Mouse (Mus musculus) CH12.LX (cell line): ENCODE measurements around the gene Trappc2l. TPM values are rescaled to one million over a fixed set of nuclear protein-coding genes. Genes with fewer than 3 reads are reported as not detected.

Source experiments
- DNase-seq: peaks from one replicate; pipeline ENCODE4 v3.0.0-alpha.2; 2013; ENCODE audit errors: extremely low read depth
- H3K27ac ChIP-seq: 2 replicates; pipeline ENCODE4 v1.5.1; 2012; ENCODE audit warnings: low read depth, mild to moderate bottlenecking, control low read depth, moderate library complexity; ENCODE audit not compliant: insufficient read depth
- H3K27me3 ChIP-seq: replicated peaks from 2 replicates; pipeline ENCODE3; 2012; ENCODE audit warnings: inconsistent platforms
- H3K36me3 ChIP-seq, 2 experiments: replicated peaks in 1 of 2; 2 replicates each; pipeline versions ENCODE3 to v1.6.1; 2012; ENCODE audit warnings: inconsistent platforms in 1 of 2, low read length in 1 of 2, mild to moderate bottlenecking in 1 of 2, mixed read lengths in 1 of 2, moderate library complexity in 1 of 2; ENCODE audit not compliant: control insufficient read depth in 1 of 2, insufficient read depth in 1 of 2
- H3K4me1 ChIP-seq, 2 experiments: 2 replicates each; pipeline ENCODE4 v1.6.1; 2012; ENCODE audit warnings: inconsistent platforms in 1 of 2, moderate library complexity in 1 of 2; ENCODE audit not compliant: insufficient read depth in 2 of 2, control insufficient read depth in 1 of 2
- H3K4me2 ChIP-seq: 2 replicates; pipeline ENCODE4 v1.6.1; 2012; ENCODE audit warnings: low read depth, mild to moderate bottlenecking, control low read depth; ENCODE audit not compliant: poor library complexity, insufficient read depth, severe bottlenecking
- H3K4me3 ChIP-seq, 3 experiments: fragments of 150-350 bp in 1 of 3; sonication (generic) in 1 of 3; replicated peaks in 1 of 3; 2 replicates each; pipeline versions ENCODE3 to v1.5.1; 2011 to 2012; ENCODE audit warnings: low read depth in 2 of 3, low read length in 2 of 3, mild to moderate bottlenecking in 2 of 3, moderate library complexity in 2 of 3, control low read depth in 1 of 3, improper control_type of control experiment in 1 of 3, inconsistent platforms in 1 of 3, mixed read lengths in 1 of 3; ENCODE audit not compliant: poor library complexity in 1 of 3
- H3K79me2 ChIP-seq: replicated peaks from 2 replicates; pipeline ENCODE4 v1.6.1; 2012; ENCODE audit warnings: mild to moderate bottlenecking, moderate library complexity; ENCODE audit not compliant: control insufficient read depth, poor library complexity, insufficient read depth, severe bottlenecking; ENCODE audit errors: extremely low read depth
- H3K9ac ChIP-seq: 2 replicates; pipeline ENCODE4 v1.6.1; 2012; ENCODE audit warnings: low read depth, mild to moderate bottlenecking, control low read depth, moderate library complexity; ENCODE audit not compliant: insufficient read depth
- H3K9me3 ChIP-seq: replicated peaks from 2 replicates; pipeline ENCODE3; 2012; ENCODE audit warnings: low read length, inconsistent platforms, mixed read lengths
- CHD2 ChIP-seq: IDR thresholded peaks from 2 replicates; pipeline ENCODE4 v1.6.1; 2011; ENCODE audit warnings: low read length, improper control_type of control experiment
- E2F4 ChIP-seq: IDR thresholded peaks from 2 replicates; pipeline ENCODE4 v1.6.1; 2011; ENCODE audit warnings: low read depth, low read length, improper control_type of control experiment; ENCODE audit not compliant: insufficient replicate concordance
- ELF1 ChIP-seq: IDR thresholded peaks from 2 replicates; pipeline ENCODE4 v1.6.1; 2014; ENCODE audit warnings: low read depth, mild to moderate bottlenecking, inconsistent platforms, low read length, improper control_type of control experiment
- EP300 ChIP-seq: IDR thresholded peaks from 2 replicates; pipeline ENCODE4 v1.6.1; 2011; ENCODE audit warnings: low read length, improper control_type of control experiment
- ETS1 ChIP-seq: conservative IDR thresholded peaks from 2 replicates; pipeline ENCODE4 v1.6.1; 2012; ENCODE audit warnings: low read depth, mild to moderate bottlenecking, inconsistent platforms, low read length, improper control_type of control experiment, moderate library complexity
- HCFC1 ChIP-seq: IDR thresholded peaks from 2 replicates; pipeline ENCODE4 v1.6.1; 2012; ENCODE audit warnings: low read depth, mild to moderate bottlenecking, inconsistent platforms, low read length, improper control_type of control experiment
- JUN ChIP-seq: IDR thresholded peaks from 2 replicates; pipeline ENCODE4 v1.6.1; 2011; ENCODE audit warnings: low read depth, mild to moderate bottlenecking, low read length, improper control_type of control experiment, moderate library complexity; ENCODE audit not compliant: insufficient read depth
- MAX ChIP-seq: IDR thresholded peaks from 2 replicates; pipeline ENCODE4 v1.6.1; 2011; ENCODE audit warnings: low read length, improper control_type of control experiment
- MAZ ChIP-seq: IDR thresholded peaks from 2 replicates; pipeline ENCODE4 v1.6.1; 2012; ENCODE audit warnings: low read depth, mild to moderate bottlenecking, inconsistent platforms, low read length, improper control_type of control experiment, moderate library complexity
- MEF2A ChIP-seq: IDR thresholded peaks from 2 replicates; pipeline ENCODE4 v1.6.1; 2014; ENCODE audit warnings: low read depth, mild to moderate bottlenecking, inconsistent platforms, low read length, improper control_type of control experiment, borderline replicate concordance
- MXI1 ChIP-seq: IDR thresholded peaks from 2 replicates; pipeline ENCODE4 v1.6.1; 2011; ENCODE audit warnings: mild to moderate bottlenecking, low read depth, low read length, improper control_type of control experiment
- NRF1 ChIP-seq: IDR thresholded peaks from 2 replicates; pipeline ENCODE4 v1.6.1; 2014; ENCODE audit warnings: low read depth, mild to moderate bottlenecking, inconsistent platforms, low read length, improper control_type of control experiment, moderate library complexity
- POLR2A ChIP-seq: IDR thresholded peaks from 2 replicates; pipeline ENCODE4 v1.6.1; 2011; ENCODE audit warnings: low read depth, mild to moderate bottlenecking, improper control_type of control experiment, low read length
- POLR2AphosphoS2 ChIP-seq: IDR thresholded peaks from 2 replicates; pipeline ENCODE4 v1.6.1; 2011; ENCODE audit warnings: low read depth, low read length, improper control_type of control experiment
- RAD21 ChIP-seq: IDR thresholded peaks from 2 replicates; pipeline ENCODE4 v1.6.1; 2011; ENCODE audit warnings: low read depth, mild to moderate bottlenecking, low read length, improper control_type of control experiment, moderate library complexity
- RCOR1 ChIP-seq: conservative IDR thresholded peaks from 2 replicates; pipeline ENCODE4 v1.6.1; 2012; ENCODE audit warnings: low read depth, mild to moderate bottlenecking, inconsistent platforms, low read length, improper control_type of control experiment
- TBP ChIP-seq: conservative IDR thresholded peaks from 2 replicates; pipeline ENCODE4 v1.6.1; 2011; ENCODE audit warnings: low read depth, low read length, improper control_type of control experiment
- TCF12 ChIP-seq: IDR thresholded peaks from 2 replicates; pipeline ENCODE4 v1.6.1; 2014; ENCODE audit warnings: low read depth, mild to moderate bottlenecking, inconsistent platforms, low read length, improper control_type of control experiment
- UBTF ChIP-seq: IDR thresholded peaks from 2 replicates; pipeline ENCODE4 v1.6.1; 2012; ENCODE audit warnings: low read depth, mild to moderate bottlenecking, inconsistent platforms, low read length, improper control_type of control experiment, moderate library complexity
- USF2 ChIP-seq: conservative IDR thresholded peaks from 2 replicates; pipeline ENCODE4 v1.6.1; 2011; ENCODE audit warnings: low read depth, low read length, improper control_type of control experiment
- ZKSCAN1 ChIP-seq: IDR thresholded peaks from 2 replicates; pipeline ENCODE4 v1.6.1; 2012; ENCODE audit warnings: low read depth, inconsistent platforms, low read length, improper control_type of control experiment, borderline replicate concordance
- ZMIZ1 ChIP-seq: IDR thresholded peaks from 2 replicates; pipeline ENCODE4 v1.6.1; 2012; ENCODE audit warnings: low read depth, mild to moderate bottlenecking, inconsistent platforms, low read length, improper control_type of control experiment
- dilution Hi-C: fragments of 300-500 bp; cut with MboI; formaldehyde crosslinking; loops from 2 replicates; pipeline ENCODE4 v1.14.3; 2020; ENCODE audit warnings: low sequenced_read_pairs; ENCODE audit not compliant: extremely low pct_unique_long_range_greater_than_20kb, extremely low pct_ligation_motif_present
- in situ Hi-C: fragments of 300-500 bp; cut with MboI; formaldehyde crosslinking; loops from 3 replicates; pipeline ENCODE4 v1.14.3; 2019; ENCODE audit warnings: low sequenced_read_pairs, low pct_ligation_motif_present, low pct_unique_long_range_greater_than_20kb, mixed read lengths
- polyA plus RNA-seq: library from polyadenylated mRNA; unstranded; fragments of >175 nt; gene quantifications from 2 replicates; pipeline ENCODE4 v1.2.1, GENCODE M21; 2012; ENCODE audit warnings: low read depth; ENCODE audit not compliant: insufficient read length
- total RNA-seq, 2 experiments: library from RNA; depleted of rRNA; stranded (reverse); fragments of 300-350 nt in 1 of 2; fragments of >200 nt in 1 of 2; gene quantifications; 2 replicates each; pipeline ENCODE4 v1.2.3; 2012 to 2014

The Trappc2l gene
- total and polyA plus RNA-seq, 3 experiments, result 15.7 to 67.0 (median 36.0) TPM

DNA sequence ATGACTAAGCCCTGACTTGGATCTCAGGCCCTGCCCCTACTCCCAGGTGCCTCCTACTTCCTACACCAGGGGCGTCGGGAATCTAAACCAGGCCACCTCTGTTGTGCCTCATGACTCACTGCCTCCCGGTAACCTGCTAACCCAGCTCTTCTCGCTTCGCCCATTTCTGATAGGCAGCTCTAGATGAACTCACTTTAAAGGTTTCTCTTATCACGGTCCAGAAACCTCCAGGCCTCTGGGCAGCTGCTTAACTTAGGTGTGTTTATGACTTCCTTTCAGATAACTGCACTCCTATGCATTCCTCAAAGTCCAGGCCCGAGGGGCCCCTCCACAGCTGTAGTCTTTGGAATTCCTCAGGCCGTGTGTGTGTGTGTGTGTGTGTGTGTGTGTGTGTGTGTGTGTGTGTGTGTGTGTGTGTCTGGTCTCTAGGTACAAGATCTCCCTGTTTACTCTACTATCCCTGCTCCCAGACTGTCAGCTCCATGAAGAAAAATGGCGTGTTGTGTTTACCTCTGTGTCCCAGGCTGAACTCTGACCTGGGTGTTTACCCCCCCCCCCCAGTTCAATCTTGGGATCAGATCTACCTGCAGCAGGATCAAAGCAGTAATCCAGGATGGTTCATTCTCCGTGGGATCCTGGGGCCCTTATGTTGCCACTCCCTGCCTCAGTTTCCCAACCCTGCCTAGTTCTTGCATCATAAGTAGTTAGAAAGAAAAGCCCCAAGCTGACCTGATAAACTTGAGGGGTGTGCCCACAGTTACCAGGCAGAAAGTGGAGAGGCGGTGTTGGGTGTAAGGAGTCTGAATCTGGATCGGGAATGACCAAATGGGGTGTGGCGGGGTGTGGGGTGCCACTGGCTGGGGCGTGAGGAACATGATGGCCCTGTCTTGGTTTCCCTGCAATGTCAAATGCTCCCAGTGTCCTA lies 24.7 kb downstream of the Trappc2l start:
- peaks cover 85 to 94% of the 10 kb centered on the region in 2 experiments for H3K36me3 ChIP-seq
- H3K27ac ChIP-seq, result no peak overlapping the region
- DNase-seq, result no peak

GRCm38 (mm10) chr8:122636803-122637175 lies 25.3 kb downstream of the Trappc2l start:
- no peak overlapping the region for H3K4me3 ChIP-seq
- H3K9ac ChIP-seq, result no peak overlapping the region
- no peak for TF ChIP-seq TCF12
- TF ChIP-seq ZMIZ1, result no peak
- no peak for TF ChIP-seq POLR2A
- no peak for TF ChIP-seq RAD21
- no peak for TF ChIP-seq MAZ
- no peak for TF ChIP-seq E2F4
- no peak for TF ChIP-seq POLR2AphosphoS2
- no peak for TF ChIP-seq UBTF
- TF ChIP-seq EP300, result no peak
- no peak for TF ChIP-seq ZKSCAN1
- TF ChIP-seq JUN, result no peak
- no peak for TF ChIP-seq TBP
- TF ChIP-seq HCFC1, result no peak
- TF ChIP-seq MEF2A, result no peak
- TF ChIP-seq CHD2, result no peak
- TF ChIP-seq ELF1, result no peak
- no peak for TF ChIP-seq USF2
- no peak for TF ChIP-seq NRF1
- peaks cover 0 to 5% of the 10 kb centered on the region in 2 experiments; a peak in 1 of 4 replicates for H3K4me1 ChIP-seq
- H3K36me3 ChIP-seq, result peaks cover 86 to 98% of the 10 kb centered on the region in 2 experiments
- H3K4me2 ChIP-seq, result no peak overlapping the region
- dilution Hi-C loops (no loop called here), in situ Hi-C loops (no loop called here)
- no peaks in the 10 kb centered on the region for H3K27me3 ChIP-seq
- no peaks in the 10 kb centered on the region for H3K79me2 ChIP-seq
- no peak overlapping the region for H3K27ac ChIP-seq
- DNase-seq, result no peak
- H3K9me3 ChIP-seq, result no peaks in the 10 kb centered on the region

More for the DNA sequence above, 24.7 kb downstream of the Trappc2l start:
- Histone ChIP-seq H3K9me3 (no peaks in the 10 kb centered on the region), H3K4me3 (no peak overlapping the region), H3K27me3 (no peaks in the 10 kb centered on the region), H3K79me2 (no peaks in the 10 kb centered on the region), H3K9ac (no peak overlapping the region), H3K4me1 (peaks cover 0 to 5% of the 10 kb centered on the region in 2 experiments; a peak in 1 of 4 replicates), H3K4me2 (no peak overlapping the region)
- no peak for TF ChIP-seq ETS1
- no peak for TF ChIP-seq MAX
- TF ChIP-seq ELF1, result no peak
- no peak for TF ChIP-seq RCOR1
- no peak for TF ChIP-seq TBP
- TF ChIP-seq MEF2A, result no peak
- no peak for TF ChIP-seq MXI1
- in situ Hi-C loops, result no loop called here
- dilution Hi-C loops, result no loop called here
